Mouse (Mus musculus) forebrain, embryonic 11.5 days (tissue): ENCODE results near the gene Nos1ap. TPM values are rescaled to one million over a fixed set of nuclear protein-coding genes. Genes with fewer than 3 reads are reported as not detected.

Experiments used
- ATAC-seq: fragments of 200-750 bp; cut with Nextera tagmentation; replicated peaks from 2 replicates; pipeline ENCODE4 v1.8.0; 2017; ENCODE audit warnings: moderate TSS enrichment; ENCODE audit not compliant: low FRiP score
- DNase-seq: peaks from one replicate; pipeline ENCODE4 v3.0.0-alpha.2; 2017; ENCODE audit warnings: low spot score
- H3K27ac ChIP-seq: fragments of 300-500 bp; sonication (generic); 2 replicates; pipeline ENCODE4 v1.5.1; 2014; ENCODE audit warnings: low read depth, low read length
- H3K27me3 ChIP-seq: fragments of 300-500 bp; sonication (generic); 2 replicates; pipeline ENCODE4 v1.6.1; 2014; ENCODE audit warnings: mild to moderate bottlenecking, low read length, mixed read lengths; ENCODE audit not compliant: control insufficient read depth, insufficient read depth
- H3K36me3 ChIP-seq: fragments of 300-500 bp; sonication (generic); 2 replicates; pipeline ENCODE4 v1.6.1; 2014; ENCODE audit warnings: mild to moderate bottlenecking, low read length, moderate library complexity, mixed read lengths; ENCODE audit not compliant: control insufficient read depth, insufficient read depth
- H3K4me1 ChIP-seq: fragments of 300-500 bp; sonication (generic); replicated peaks from 2 replicates; pipeline ENCODE4 v1.6.1; 2014; ENCODE audit warnings: low read length, mixed read lengths; ENCODE audit not compliant: control insufficient read depth, insufficient read depth
- H3K4me2 ChIP-seq: fragments of 300-500 bp; sonication (generic); 2 replicates; pipeline ENCODE4 v1.6.1; 2014; ENCODE audit warnings: low read depth, mild to moderate bottlenecking, low read length, moderate library complexity, mixed read lengths; ENCODE audit not compliant: severe bottlenecking
- H3K4me3 ChIP-seq: fragments of 300-500 bp; sonication (generic); 2 replicates; pipeline ENCODE4 v1.5.1; 2014; ENCODE audit warnings: low read depth, low read length
- H3K9ac ChIP-seq: fragments of 300-500 bp; sonication (generic); 2 replicates; pipeline ENCODE4 v1.6.1; 2014; ENCODE audit warnings: low read length
- H3K9me3 ChIP-seq: fragments of 300-500 bp; sonication (generic); 2 replicates; pipeline ENCODE4 v1.6.1; 2016; ENCODE audit warnings: low read length, mixed read lengths; ENCODE audit not compliant: control insufficient read depth
- WGBS: fragments of 180-500 bp; shearing (Covaris S2); extraction: QIAGEN DNeasy Blood & Tissue Kit; methylation state at CpG from one replicate; pipeline ENCODE4 v1.1.7; 2014; 5-methylcytosine and 5-hydroxymethylcytosine counted together
- polyA plus RNA-seq: library from polyadenylated mRNA; unstranded; fragments of >200 nt; fragmentation: Nextera tagmentation; extraction: Ambion mirVana; gene quantifications from 2 replicates; pipeline ENCODE4 v1.2.1, GENCODE M21; 2014

The Nos1ap gene
- polyA plus RNA-seq, 1 experiment from 2014 or later, result 19.7 TPM

- Histone ChIP-seq H3K4me1 (no peaks in the 10 kb centered on the region), H3K9me3 (no peaks in the 10 kb centered on the region), H3K4me2 (no peak overlapping the region), H3K9ac (no peak overlapping the region), H3K4me3 (no peak overlapping the region), H3K36me3 (no peaks in the 10 kb centered on the region), H3K27ac (no peak overlapping the region), H3K27me3 (no peaks in the 10 kb centered on the region)
- ATAC-seq (no peak), DNase-seq (no peak)
- 96% methylated on average over 4 of the region's 4 CpGs for WGBS
These were observed 245.8 kb downstream of the Nos1ap start for GRCm38 (mm10) chr1:170343906-170344305.

- Histone ChIP-seq H3K4me2 (no peak overlapping the region), H3K4me3 (no peak overlapping the region), H3K36me3 (no peaks in the 10 kb centered on the region), H3K27me3 (no peaks in the 10 kb centered on the region), H3K9me3 (no peaks in the 10 kb centered on the region), H3K4me1 (no peaks in the 10 kb centered on the region), H3K27ac (no peak overlapping the region), H3K9ac (no peak overlapping the region)
- ATAC-seq (no peak), DNase-seq (peak; percentile 44)
- whole genome bisulfite sequencing, result 55% methylated on average over 8 of the region's 8 CpGs
These were observed 246.6 kb downstream of the Nos1ap start for GRCm38 (mm10) chr1:170343081-170343480.

- no peak for ATAC-seq
- Histone ChIP-seq H3K27ac (no peak overlapping the region), H3K4me2 (no peak overlapping the region), H3K4me3 (no peak overlapping the region), H3K9me3 (no peaks in the 10 kb centered on the region), H3K27me3 (no peaks in the 10 kb centered on the region), H3K9ac (no peak overlapping the region), H3K4me1 (no peaks in the 10 kb centered on the region), H3K36me3 (no peaks in the 10 kb centered on the region)
- WGBS, result 91% methylated on average over 3 of the region's 3 CpGs
- DNase-seq, result no peak
These were observed 249.7 kb downstream of the Nos1ap start for GRCm38 (mm10) chr1:170339943-170340342.

GRCm38 (mm10) chr1:170332775-170333174, 256.9 kb downstream of the Nos1ap start:
- Histone ChIP-seq H3K9me3 (no peaks in the 10 kb centered on the region), H3K36me3 (no peaks in the 10 kb centered on the region), H3K27me3 (no peaks in the 10 kb centered on the region), H3K27ac (no peak overlapping the region), H3K4me2 (no peak overlapping the region), H3K4me1 (no peaks in the 10 kb centered on the region), H3K4me3 (no peak overlapping the region), H3K9ac (no peak overlapping the region)
- DNase-seq (no peak), ATAC-seq (no peak)
- 73% methylated on average over 4 of the region's 4 CpGs for WGBS

- Histone ChIP-seq H3K27me3 (no peaks in the 10 kb centered on the region), H3K4me3 (no peak overlapping the region), H3K9me3 (no peaks in the 10 kb centered on the region), H3K4me1 (no peaks in the 10 kb centered on the region), H3K9ac (no peak overlapping the region), H3K4me2 (no peak overlapping the region), H3K36me3 (no peaks in the 10 kb centered on the region), H3K27ac (no peak overlapping the region)
- no peak for ATAC-seq
- WGBS, result 79% methylated on average over 6 of the region's 6 CpGs
- DNase-seq, result no peak
These were observed 257.7 kb downstream of the Nos1ap start for GRCm38 (mm10) chr1:170331926-170332325.

- H3K9me3 ChIP-seq, result no peaks in the 10 kb centered on the region
These were observed 264.4 kb downstream of the Nos1ap start for GRCm38 (mm10) chr1:170325277-170325676.

GRCm38 (mm10) chr1:170324312-170324711, 265.3 kb downstream of the Nos1ap start:
- Histone ChIP-seq H3K27ac (no peak overlapping the region), H3K9ac (no peak overlapping the region), H3K4me1 (no peaks in the 10 kb centered on the region), H3K36me3 (no peaks in the 10 kb centered on the region), H3K27me3 (no peaks in the 10 kb centered on the region), H3K4me2 (no peak overlapping the region), H3K9me3 (no peaks in the 10 kb centered on the region), H3K4me3 (no peak overlapping the region)
- WGBS, result 94% methylated on average over 1 of the region's 1 CpGs
- ATAC-seq, result no peak
- DNase-seq, result no peak

More at GRCm38 (mm10) chr1:170325277-170325676, 264.4 kb downstream of the Nos1ap start:
- 91% methylated on average over 4 of the region's 4 CpGs for WGBS
- DNase-seq (no peak), ATAC-seq (no peak)
- Histone ChIP-seq H3K36me3 (no peaks in the 10 kb centered on the region), H3K4me3 (no peak overlapping the region), H3K9ac (no peak overlapping the region), H3K27me3 (no peaks in the 10 kb centered on the region), H3K4me2 (no peak overlapping the region), H3K27ac (no peak overlapping the region), H3K4me1 (no peaks in the 10 kb centered on the region)

- DNase-seq, result no peak
- Histone ChIP-seq H3K9ac (no peak overlapping the region), H3K27me3 (no peaks in the 10 kb centered on the region), H3K9me3 (no peaks in the 10 kb centered on the region), H3K36me3 (no peaks in the 10 kb centered on the region), H3K4me3 (no peak overlapping the region), H3K4me2 (no peak overlapping the region), H3K4me1 (no peaks in the 10 kb centered on the region), H3K27ac (no peak overlapping the region)
- 90% methylated on average over 10 of the region's 10 CpGs for WGBS
- no peak for ATAC-seq
These were observed 266.7 kb downstream of the Nos1ap start for GRCm38 (mm10) chr1:170323001-170323400.

- no peaks in the 10 kb centered on the region for H3K4me1 ChIP-seq
- H3K4me3 ChIP-seq, result no peak overlapping the region
- no peak overlapping the region for H3K9ac ChIP-seq
- 90% methylated on average over 2 of the region's 2 CpGs for WGBS
- no peak for ATAC-seq
- no peak overlapping the region for H3K4me2 ChIP-seq
- H3K36me3 ChIP-seq, result no peaks in the 10 kb centered on the region
- no peak for DNase-seq
- H3K9me3 ChIP-seq, result no peaks in the 10 kb centered on the region
- H3K27ac ChIP-seq, result no peak overlapping the region
- no peaks in the 10 kb centered on the region for H3K27me3 ChIP-seq
These were observed 267.6 kb downstream of the Nos1ap start for GRCm38 (mm10) chr1:170322046-170322445.
